Mouse (Mus musculus) hindbrain, embryonic 11.5 days (tissue): Measurements from ENCODE around the gene Npas3. TPM values are rescaled to one million over a fixed set of nuclear protein-coding genes. Genes with fewer than 3 reads are reported as not detected.

ENCODE experiments used
- ATAC-seq: fragments of 200-750 bp; cut with Nextera tagmentation; 2 replicates; pipeline ENCODE4 v1.8.0; 2017; ENCODE audit warnings: mild to moderate bottlenecking, moderate TSS enrichment, moderate library complexity; ENCODE audit not compliant: low FRiP score
- DNase-seq: peaks from one replicate; pipeline ENCODE4 v3.0.0-alpha.2; 2015; ENCODE audit warnings: low spot score
- H3K27ac ChIP-seq: fragments of 300-500 bp; sonication (generic); 2 replicates; pipeline ENCODE4 v1.5.1; 2014; ENCODE audit warnings: mild to moderate bottlenecking, low read depth, low read length
- H3K27me3 ChIP-seq: fragments of 300-500 bp; sonication (generic); 2 replicates; pipeline ENCODE4 v1.6.1; 2014; ENCODE audit warnings: mild to moderate bottlenecking, low read length, moderate library complexity, mixed read lengths; ENCODE audit not compliant: control insufficient read depth, insufficient read depth
- H3K36me3 ChIP-seq: fragments of 300-500 bp; sonication (generic); 2 replicates; pipeline ENCODE4 v1.6.1; 2014; ENCODE audit warnings: mild to moderate bottlenecking, low read length, moderate library complexity, mixed read lengths; ENCODE audit not compliant: control insufficient read depth, insufficient read depth
- H3K4me1 ChIP-seq: fragments of 300-500 bp; sonication (generic); replicated peaks from 2 replicates; pipeline ENCODE4 v1.6.1; 2014; ENCODE audit warnings: low read length, mixed read lengths; ENCODE audit not compliant: control insufficient read depth, insufficient read depth
- H3K4me2 ChIP-seq: fragments of 300-500 bp; sonication (generic); replicated peaks from 2 replicates; pipeline ENCODE4 v1.6.1; 2014; ENCODE audit warnings: mild to moderate bottlenecking, low read depth, low read length
- H3K4me3 ChIP-seq: fragments of 300-500 bp; sonication (generic); 2 replicates; pipeline ENCODE4 v1.5.1; 2014; ENCODE audit warnings: low read depth, low read length
- H3K9ac ChIP-seq: fragments of 300-500 bp; sonication (generic); 2 replicates; pipeline ENCODE4 v1.6.1; 2014; ENCODE audit warnings: low read depth, low read length
- H3K9me3 ChIP-seq: fragments of 300-500 bp; sonication (generic); 2 replicates; pipeline ENCODE4 v1.6.1; 2016; ENCODE audit warnings: low read length; ENCODE audit not compliant: control insufficient read depth
- WGBS: fragments of 180-500 bp; shearing (Covaris S2); extraction: QIAGEN DNeasy Blood & Tissue Kit; methylation state at CpG from one replicate; pipeline ENCODE4 v1.1.7; 2014; 5-methylcytosine and 5-hydroxymethylcytosine counted together
- polyA plus RNA-seq: library from polyadenylated mRNA; unstranded; fragments of >200 nt; fragmentation: Nextera tagmentation; extraction: Ambion mirVana; gene quantifications from 2 replicates; pipeline ENCODE4 v1.2.1, GENCODE M21; 2014

The Npas3 gene
- polyA plus RNA-seq, 1 experiment from 2014 or later = 19.7 TPM

GRCm38 (mm10) chr12:53832590-53832989, 584.1 kb downstream of the Npas3 start:
- Histone ChIP-seq H3K27ac (no peak overlapping the region), H3K9ac (no peak overlapping the region), H3K36me3 (no peaks in the 10 kb centered on the region), H3K27me3 (no peaks in the 10 kb centered on the region), H3K4me1 (0 out of 2 replicates have a peak, but pooled peaks cover 4% of the 10 kb centered on the region), H3K4me2 (no peak overlapping the region), H3K4me3 (no peak overlapping the region), H3K9me3 (no peaks in the 10 kb centered on the region)
- 84% methylated on average over 6 of the region's 6 CpGs for WGBS
- ATAC-seq (no peak), DNase-seq (no peak)

GRCm38 (mm10) chr12:53833348-53833747, 584.9 kb downstream of the Npas3 start:
- Histone ChIP-seq H3K9me3 (no peaks in the 10 kb centered on the region), H3K4me3 (no peak overlapping the region), H3K4me2 (no peak overlapping the region), H3K9ac (no peak overlapping the region), H3K36me3 (no peaks in the 10 kb centered on the region), H3K27ac (no peak overlapping the region), H3K4me1 (peaks cover 4% of the 10 kb centered on the region; the same call in 1 of the 2 replicates), H3K27me3 (no peaks in the 10 kb centered on the region)
- WGBS = 95% methylated on average over 2 of the region's 2 CpGs
- DNase-seq (no peak), ATAC-seq (no peak)

GRCm38 (mm10) chr12:53836031-53836790, 587.7 kb downstream of the Npas3 start:
- 83% methylated on average over 27 of the region's 27 CpGs for WGBS
- H3K27me3 ChIP-seq = no peaks in the 10 kb centered on the region
- peaks cover 4% of the 10 kb centered on the region; the same call in 1 of the 2 replicates for H3K4me1 ChIP-seq
- H3K9ac ChIP-seq = no peak overlapping the region
- no peaks in the 10 kb centered on the region for H3K36me3 ChIP-seq
- H3K4me3 ChIP-seq = no peak overlapping the region
- peak; percentile 39 for DNase-seq
- no peak overlapping the region for H3K27ac ChIP-seq
- H3K4me2 ChIP-seq = no peak overlapping the region
- no peak for ATAC-seq
- no peaks in the 10 kb centered on the region for H3K9me3 ChIP-seq

- no peaks in the 10 kb centered on the region for H3K9me3 ChIP-seq
- no peak overlapping the region for H3K9ac ChIP-seq
- peaks cover 4% of the 10 kb centered on the region; the same call in 1 of the 2 replicates for H3K4me1 ChIP-seq
- 75% methylated on average over 15 of the region's 15 CpGs for WGBS
- no peak overlapping the region for H3K4me3 ChIP-seq
- H3K27ac ChIP-seq = no peak overlapping the region
- no peaks in the 10 kb centered on the region for H3K27me3 ChIP-seq
- H3K4me2 ChIP-seq = no peak overlapping the region
- DNase-seq = no peak
- no peaks in the 10 kb centered on the region for H3K36me3 ChIP-seq
- ATAC-seq = no peak
Measured at GRCm38 (mm10) chr12:53837408-53837807, 588.9 kb downstream of the Npas3 start.

- Histone ChIP-seq H3K9ac (no peak overlapping the region), H3K9me3 (no peaks in the 10 kb centered on the region), H3K36me3 (no peaks in the 10 kb centered on the region), H3K4me3 (no peak overlapping the region), H3K27ac (0 out of 2 replicates have a peak overlapping the region, but pooled peaks have one; percentile 13), H3K4me1 (peaks cover 4% of the 10 kb centered on the region; the same call in 1 of the 2 replicates), H3K4me2 (no peak overlapping the region), H3K27me3 (no peaks in the 10 kb centered on the region)
- no peak for DNase-seq
- 34% methylated on average over 7 of the region's 7 CpGs for WGBS
- ATAC-seq = peak; percentile 17; the same call in 1 of the 2 replicates
Measured at GRCm38 (mm10) chr12:53838541-53838940, 590.1 kb downstream of the Npas3 start.

- WGBS = 78% methylated on average over 16 of the region's 16 CpGs
- no peak overlapping the region for H3K4me3 ChIP-seq
- no peak overlapping the region for H3K9ac ChIP-seq
- H3K27ac ChIP-seq = no peak overlapping the region
- ATAC-seq (no peak), DNase-seq (no peak)
- H3K4me2 ChIP-seq = no peak overlapping the region
- H3K9me3 ChIP-seq = no peaks in the 10 kb centered on the region
- no peaks in the 10 kb centered on the region for H3K36me3 ChIP-seq
- H3K27me3 ChIP-seq = no peaks in the 10 kb centered on the region
- H3K4me1 ChIP-seq = no peaks in the 10 kb centered on the region; the same call in 1 of the 2 replicates
Measured at GRCm38 (mm10) chr12:53841928-53842671, 593.6 kb downstream of the Npas3 start.

GRCm38 (mm10) chr12:53843626-53844025, 595.1 kb downstream of the Npas3 start:
- ATAC-seq = no peak
- Histone ChIP-seq H3K4me2 (no peak overlapping the region), H3K27me3 (no peaks in the 10 kb centered on the region), H3K4me3 (no peak overlapping the region), H3K9ac (no peak overlapping the region), H3K9me3 (no peaks in the 10 kb centered on the region), H3K27ac (no peak overlapping the region), H3K36me3 (no peaks in the 10 kb centered on the region), H3K4me1 (no peaks in the 10 kb centered on the region)
- 57% methylated on average over 3 of the region's 3 CpGs for WGBS
- DNase-seq = no peak

- Histone ChIP-seq H3K4me2 (no peak overlapping the region), H3K4me1 (no peaks in the 10 kb centered on the region), H3K9me3 (no peaks in the 10 kb centered on the region), H3K4me3 (no peak overlapping the region), H3K36me3 (no peaks in the 10 kb centered on the region), H3K9ac (no peak overlapping the region), H3K27ac (no peak overlapping the region), H3K27me3 (no peaks in the 10 kb centered on the region)
- no peak for ATAC-seq
- WGBS = 83% methylated on average over 12 of the region's 12 CpGs
- DNase-seq = no peak
Measured at GRCm38 (mm10) chr12:53846154-53846665, 597.7 kb downstream of the Npas3 start.
